Mouse (Mus musculus): ENCODE data around the gene Vstm4.

Vstm4 gene

DNA sequence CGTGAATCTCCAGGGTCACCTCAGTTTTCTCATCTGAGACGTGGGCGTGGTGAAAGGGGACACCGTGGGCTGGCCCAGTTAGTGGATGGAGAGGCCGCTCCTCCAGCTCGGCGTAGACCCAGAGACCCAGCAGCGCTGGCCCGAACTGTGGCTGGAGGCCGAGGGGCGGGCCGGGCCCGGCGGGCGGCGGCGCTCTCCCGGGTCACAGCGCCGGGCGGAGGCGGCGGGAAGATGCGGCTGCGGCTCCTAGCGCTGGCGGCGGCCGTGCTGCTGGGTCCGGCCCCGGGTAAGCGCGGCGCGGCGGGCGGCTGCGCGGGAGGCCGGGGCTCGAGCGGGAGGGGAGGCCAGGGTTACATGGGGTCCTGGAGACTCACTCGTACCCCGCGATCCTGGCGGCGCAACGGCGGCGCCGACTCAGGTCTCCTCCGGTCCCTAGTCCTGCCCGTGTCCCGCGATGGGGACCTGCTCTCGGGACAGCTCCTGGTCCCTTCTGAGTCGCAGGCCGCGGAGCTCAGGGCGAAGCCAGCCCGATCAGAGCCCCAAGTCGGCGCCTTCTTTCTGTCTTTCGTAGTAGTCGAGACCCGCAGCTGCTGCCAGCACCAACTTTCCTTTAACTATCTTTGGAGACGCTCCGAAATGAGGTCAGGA is at the start of gene Vstm4:
TSS of gene Vstm4 (plus strand) at position 76 of the 648 bp plus-strand sequence.
- in situ Hi-C loops (cut with MseI, MboI): no loop called here

DNA sequence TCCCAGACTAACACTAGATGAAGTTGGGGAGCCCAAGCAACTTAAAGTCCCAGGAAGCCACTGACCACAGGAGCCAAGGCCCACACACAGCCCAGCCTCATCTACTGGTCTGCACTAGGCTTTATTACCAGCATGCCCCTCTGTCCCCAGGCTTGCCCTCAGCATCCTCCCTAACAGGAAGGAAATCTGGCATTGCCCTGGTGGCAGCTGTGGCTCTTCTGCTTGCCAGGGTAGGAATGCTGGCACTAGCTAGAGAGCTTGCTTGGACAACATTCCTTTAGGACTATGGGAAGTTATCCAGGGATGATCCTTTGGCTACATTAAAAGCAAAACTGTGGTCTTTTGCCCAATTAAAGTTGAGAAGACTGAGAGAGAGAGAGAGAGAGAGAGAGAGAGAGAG is 46.4 kb upstream of the Vstm4 start:
- in situ Hi-C loops (cut with MseI, MboI): no loop called here

DNA sequence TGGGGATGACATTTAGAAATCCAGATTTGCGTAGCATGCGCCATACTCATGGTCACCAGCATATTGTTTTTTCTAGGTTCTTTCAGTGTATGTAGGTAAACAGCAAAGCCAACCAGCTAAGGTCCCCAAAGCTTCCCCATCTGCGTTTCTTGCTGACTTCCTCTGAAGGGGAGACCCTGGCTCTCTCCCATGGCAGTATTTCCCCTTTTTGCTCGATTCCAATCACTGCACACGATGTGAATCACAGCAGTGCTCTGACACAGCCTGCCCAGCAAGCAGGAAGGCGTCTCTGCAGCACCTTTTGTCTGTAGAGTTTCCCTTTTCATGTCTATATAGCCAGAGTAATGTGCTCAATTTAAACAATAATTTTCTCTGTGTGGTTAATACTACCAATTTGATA is 44.1 kb upstream of the Vstm4 start:
- in situ Hi-C loops (cut with MseI, MboI): no loop called here

DNA sequence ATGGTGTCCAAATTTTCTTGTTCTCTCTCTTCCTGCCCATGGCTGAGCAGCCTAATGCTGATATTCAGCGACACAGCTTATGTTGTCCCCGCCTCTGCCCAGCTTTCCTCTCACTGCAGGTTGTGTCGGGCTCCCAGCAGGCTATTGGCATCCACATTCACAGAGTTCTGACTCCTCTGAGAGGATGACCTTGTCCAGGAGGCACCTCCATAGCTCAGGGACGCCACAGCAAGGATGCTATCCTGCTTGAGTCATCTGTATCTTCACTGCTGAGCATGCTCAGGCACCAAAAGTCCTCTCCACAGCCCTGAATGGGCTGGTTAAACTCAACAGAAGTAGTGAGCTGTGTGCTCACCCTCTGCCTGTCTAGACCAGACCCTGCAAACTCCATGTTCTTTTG is 41.6 kb upstream of the Vstm4 start:
- in situ Hi-C loops (cut with MseI, MboI): no loop called here

DNA sequence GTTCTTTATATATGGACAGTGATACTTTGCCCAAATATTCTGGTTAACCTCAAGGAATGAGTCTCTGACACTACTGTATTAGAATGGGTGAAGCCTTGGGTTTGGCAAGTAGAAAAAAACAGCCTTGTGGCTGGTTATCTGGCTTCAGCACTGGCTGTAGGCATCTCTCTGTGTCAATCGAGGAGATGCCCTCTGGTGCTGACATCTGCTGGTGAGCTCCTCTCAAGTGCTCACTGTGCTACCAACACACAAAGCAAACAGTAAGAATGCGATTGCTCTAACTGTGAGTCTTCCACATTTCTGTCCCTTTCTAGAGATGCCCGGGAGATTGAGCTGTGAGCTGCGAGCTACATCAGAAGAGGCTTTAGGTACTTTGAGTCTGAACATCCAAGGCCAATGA is 40.0 kb upstream of the Vstm4 start:
- in situ Hi-C loops (cut with MseI, MboI): no loop called here

DNA sequence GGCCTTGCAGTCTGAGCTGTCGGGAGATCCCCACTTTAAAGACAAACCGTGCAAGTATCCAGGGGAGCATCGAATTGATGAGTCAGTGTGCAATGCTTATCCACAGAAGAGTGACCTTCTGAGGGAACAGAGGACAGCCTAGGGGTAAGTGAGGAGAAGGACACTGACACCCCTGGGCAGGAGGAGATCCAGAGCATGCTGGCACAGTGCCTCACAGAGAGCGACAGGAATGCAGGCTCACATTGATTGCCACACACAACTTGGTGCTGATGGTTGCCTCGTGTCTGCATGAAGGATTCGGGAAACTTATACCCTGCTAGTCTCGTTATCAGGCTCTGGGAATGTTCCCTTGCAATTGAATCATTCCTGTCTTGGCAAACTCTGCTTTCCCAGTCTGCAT is 39.3 kb upstream of the Vstm4 start:
- in situ Hi-C loops (cut with MseI, MboI): no loop called here

DNA sequence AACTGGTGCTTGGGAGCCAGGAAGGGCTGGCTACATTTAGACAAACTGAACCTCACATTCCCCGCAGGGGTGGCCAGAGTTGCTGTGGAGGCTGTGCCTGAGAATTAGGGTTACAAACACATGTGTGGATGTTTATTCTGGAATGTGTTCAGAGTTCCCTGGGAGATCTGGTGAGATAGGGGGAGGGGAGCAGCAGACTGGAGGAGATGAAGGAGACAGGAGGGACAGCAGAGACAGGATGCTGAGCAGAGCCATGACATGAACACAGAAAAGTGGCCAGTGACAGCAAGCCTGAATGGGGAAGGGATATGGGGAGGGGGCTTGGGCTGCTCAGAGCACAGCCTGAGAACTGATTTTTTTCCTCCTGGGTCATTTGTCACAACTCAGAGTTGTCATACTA is 37.3 kb upstream of the Vstm4 start:
- in situ Hi-C loops (cut with MseI, MboI): no loop called here

DNA sequence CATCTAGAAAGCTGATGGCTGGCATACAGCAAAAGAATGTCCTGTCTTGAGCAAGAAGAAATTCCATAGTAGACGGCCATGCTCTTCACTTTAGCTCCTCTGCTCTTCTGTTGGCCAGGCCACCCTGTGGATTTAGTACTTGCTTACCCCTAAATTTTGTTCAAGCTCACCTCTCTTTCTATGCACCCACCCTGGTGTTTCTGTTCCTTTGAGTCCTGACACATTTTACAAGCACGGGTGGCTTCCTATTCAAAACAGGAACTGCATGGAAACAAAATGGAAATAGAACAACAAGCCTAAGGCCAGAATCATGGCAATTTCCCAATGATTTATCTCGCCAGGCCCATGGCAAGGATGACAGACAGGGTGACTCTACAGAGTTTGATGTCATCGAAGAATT is 33.7 kb upstream of the Vstm4 start:
- in situ Hi-C loops (cut with MseI, MboI): no loop called here

DNA sequence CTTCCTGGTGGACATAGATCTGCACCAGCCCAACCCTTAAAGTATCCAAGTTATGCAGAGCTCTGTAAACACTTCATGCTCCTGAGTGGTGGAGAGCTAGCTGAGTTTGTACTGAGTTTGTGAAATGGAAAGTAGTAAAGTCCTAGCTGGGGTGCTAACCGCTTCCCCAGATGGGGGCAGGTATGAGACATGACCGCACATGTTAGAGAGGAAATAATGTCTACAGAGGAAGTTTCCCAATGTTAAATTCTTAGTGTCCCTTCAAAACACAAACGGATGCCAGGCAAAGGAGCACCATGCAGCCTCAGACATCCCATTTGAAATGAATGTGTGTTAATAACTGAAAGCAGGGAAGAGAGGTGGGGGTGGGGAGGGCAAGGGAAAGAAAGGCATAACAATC is 32.7 kb upstream of the Vstm4 start:
- in situ Hi-C loops (cut with MseI, MboI): no loop called here

DNA sequence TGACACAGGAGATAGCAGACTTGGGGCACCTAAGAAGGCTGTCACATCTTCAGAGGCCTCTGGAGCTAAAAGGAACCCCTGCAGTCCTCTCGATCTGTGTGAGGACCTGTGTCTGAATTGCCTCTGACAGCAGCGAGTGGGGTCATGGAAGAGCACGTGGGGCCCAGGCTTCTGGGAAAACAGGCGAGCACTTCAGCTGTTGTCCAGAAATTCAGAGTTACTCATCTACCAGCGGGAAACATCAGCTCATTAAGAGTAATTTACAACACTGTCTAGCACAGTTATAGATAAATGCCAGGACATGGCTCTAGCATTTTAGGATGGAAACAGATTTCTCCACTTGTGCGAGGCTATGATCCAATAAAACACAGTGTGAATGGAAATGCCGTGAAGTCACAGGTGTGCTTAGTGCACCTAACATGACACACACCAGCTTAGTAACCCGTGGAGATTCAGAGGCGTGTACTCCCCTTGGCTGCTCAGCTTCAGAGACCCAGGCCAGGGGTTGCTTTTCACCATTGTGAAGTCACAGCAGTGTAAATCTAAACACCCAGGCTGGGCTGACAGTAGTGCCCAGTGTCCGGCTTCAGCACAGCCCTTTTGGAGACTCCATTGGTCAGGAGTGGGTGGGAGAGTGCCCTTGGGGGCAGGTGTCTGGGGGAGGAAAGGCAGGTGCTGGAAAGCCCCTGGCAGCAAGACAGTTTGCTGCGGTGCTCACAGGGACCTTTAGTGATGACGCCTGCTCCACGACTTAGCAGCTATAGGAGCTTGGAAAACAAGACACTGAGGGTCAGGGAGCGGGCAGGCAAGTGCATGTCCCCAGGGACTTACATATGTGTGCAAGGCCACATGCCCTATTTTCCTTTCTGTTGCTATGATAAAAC is 32.0 kb upstream of the Vstm4 start:
- in situ Hi-C loops (cut with MseI, MboI): no loop called here

DNA sequence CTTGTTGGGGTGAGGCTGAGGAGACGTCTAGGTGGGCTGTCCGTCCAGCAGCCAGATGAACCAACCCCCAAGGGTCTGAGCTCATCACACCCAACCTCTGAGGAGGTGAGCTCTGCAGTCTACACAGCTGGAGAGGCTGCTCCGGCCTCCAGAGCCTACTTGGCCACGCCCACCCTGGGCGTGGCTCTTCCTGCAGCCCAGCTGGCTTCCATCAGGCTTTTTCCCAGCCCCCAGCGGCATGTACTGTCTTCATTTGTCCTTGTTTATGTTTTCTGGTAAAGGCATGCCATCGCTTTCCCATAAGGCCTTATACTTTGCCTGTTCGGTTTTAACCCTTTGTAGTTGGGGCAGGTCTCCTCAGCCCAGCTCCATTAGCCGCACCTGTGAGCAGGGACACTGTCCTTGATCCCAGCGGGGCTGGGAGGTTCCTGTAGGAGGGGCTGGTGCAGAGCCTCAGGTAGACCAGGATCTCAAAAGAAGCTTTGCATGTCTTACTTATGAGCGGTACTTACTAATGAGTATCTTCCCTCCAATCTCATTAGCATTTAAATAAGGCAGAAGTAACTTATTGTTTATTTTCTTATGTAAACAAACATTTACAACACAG is 31.0 kb upstream of the Vstm4 start:
- in situ Hi-C loops (cut with MseI, MboI): no loop called here

DNA sequence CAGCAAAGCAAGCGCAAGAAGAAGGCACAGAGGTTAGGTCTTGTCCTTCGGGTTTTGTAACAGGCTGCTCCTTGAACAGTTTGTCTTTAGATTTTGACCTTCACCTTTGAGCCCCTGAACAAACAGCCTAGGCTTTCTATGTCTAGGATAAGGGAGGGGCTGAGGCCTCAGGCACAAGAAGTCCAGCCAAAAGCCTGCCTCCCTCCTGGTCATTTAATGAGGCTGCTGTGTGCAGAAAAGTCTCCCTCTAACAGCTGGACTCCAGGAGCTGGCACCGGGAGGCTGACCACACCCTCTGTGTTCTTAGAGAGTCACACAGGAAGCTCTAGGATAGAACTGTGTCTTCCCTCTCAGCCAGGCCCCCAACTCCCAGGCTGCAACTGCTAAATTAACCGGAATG is 29.4 kb upstream of the Vstm4 start:
- in situ Hi-C loops (cut with MseI, MboI): no loop called here

DNA sequence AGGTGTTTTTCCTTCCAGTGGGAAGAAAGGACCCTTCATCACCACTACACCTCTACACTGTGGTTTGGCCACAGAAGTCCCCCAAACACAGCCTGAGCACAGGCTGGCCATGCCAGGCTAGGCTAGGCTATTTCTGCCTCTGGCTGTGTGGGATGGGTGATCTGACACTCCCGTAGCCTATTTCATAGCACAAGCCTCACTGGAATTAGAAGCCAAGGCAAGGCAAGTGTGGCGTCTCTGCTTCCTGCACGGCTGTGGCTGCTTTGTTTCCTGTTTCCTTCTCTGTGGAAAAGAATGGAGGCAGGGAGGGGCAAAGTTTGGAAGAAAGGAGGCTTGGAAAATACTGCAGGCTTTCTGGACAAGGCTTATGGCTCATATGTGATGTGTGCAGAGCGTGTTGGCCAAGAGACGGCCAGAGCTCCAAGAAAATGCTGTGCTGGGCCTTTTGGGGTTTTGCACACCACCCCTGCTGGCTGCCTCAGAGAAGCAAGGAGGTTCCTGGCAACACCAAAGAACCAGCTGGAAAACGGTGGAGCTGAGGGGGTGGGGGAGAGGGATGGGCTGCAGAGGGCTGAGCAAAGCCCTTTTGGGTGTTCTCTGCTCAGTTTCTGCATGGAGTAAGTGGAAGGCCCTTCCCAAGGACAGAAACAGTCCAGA is 28.4 kb upstream of the Vstm4 start:
- in situ Hi-C loops (cut with MseI, MboI): no loop called here

DNA sequence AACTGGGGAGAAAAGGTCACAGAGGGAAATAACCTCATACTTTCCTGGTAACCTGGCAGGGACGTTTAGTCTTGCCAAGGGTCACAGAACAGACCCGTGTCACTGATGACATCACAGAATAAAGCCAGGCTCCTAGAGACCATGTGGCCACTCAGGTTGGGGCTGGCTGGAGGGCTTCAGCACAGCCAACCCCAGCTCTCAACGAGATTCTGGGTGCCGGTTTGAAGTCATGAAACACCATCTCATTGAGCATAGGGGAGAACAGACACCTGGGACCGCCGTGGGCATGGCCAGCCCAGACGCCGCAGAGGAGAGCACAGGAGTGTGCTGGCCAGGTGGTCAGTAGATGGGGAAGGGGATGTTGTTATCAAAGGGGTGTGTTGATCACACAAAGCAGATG is 22.7 kb upstream of the Vstm4 start, which contains the start of gene Fam170b:
TSS of gene Fam170b (plus strand) at position 116 of the 400 bp plus-strand sequence.
- in situ Hi-C loops (cut with MseI, MboI): no loop called here

DNA sequence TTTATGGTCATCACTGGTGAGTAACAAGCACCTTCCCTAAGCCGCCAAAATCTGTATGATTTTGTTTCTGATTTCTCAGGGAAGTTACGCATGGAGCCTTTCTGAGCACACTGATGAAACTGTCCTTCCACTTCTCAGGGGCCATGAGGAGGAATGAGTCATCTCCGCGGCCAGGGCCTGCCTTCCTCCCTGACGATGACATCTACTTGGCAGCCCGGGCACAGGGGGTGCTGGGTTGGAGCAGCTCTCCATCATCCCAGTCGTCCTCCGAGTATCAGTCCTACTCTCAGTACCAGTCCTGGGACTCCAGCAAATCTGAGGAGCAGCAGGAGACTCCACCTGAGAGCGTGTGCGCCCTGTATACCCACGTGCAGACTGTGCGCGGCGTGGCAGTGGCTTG is 21.4 kb upstream of the Vstm4 start:
- in situ Hi-C loops (cut with MseI, MboI): no loop called here

DNA sequence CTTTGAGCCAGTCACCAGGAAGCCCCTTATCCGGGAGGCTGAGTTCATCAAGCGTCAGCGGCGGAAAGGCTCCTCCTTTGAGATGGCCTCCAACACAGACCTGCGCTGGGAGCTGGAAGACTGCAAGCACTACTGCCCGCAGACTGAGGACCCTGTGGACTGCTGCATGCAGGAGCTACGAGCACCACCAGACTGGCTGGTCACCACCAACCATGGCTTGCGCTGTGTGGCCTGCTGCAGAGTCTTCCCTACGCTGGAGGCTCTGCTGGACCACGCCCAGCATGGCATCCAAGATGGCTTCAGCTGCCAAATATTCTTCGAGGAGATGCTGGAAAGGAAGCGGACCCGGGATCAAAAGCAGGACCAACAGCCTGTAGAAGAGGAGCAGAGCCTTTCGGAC is 21.0 kb upstream of the Vstm4 start:
- in situ Hi-C loops (cut with MseI, MboI): no loop called here

DNA sequence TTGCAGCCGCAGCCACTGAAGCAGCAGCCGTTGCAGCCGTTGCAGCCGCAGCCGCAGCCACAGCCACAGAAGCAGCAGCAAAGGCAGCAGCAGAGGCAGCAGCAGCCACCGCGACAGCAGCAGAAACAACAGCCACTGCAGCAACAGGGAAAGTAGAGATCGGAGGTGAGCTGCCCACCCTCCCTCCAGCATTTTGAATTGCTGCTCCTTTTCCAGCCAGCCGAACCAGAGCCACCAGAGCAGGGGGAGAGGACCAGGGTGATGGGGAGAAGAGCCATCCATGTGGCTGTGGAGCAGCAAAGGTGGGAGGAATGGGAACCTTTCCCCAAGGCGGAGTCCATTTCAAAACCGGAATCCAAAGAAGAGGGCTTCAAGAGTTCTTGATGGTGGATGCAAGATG is 20.4 kb upstream of the Vstm4 start:
- in situ Hi-C loops (cut with MseI, MboI): no loop called here

DNA sequence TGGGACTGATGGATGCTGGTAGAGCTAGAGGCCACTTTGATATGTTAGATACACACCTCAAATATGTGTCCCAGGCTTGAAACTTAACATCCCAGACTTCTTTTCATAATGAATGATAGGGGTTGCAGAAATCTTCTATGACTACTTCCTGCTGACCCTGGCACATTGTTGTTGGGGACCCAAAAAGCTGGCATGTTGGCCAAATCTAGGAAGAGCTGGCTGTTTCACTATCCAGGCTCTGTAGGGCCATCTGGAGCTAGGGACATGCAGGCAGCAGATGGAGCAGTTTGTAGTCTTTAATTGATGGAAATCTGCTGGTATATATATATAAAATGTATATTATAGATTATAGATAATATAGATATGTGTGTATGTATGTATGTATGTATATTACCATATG is 14.5 kb upstream of the Vstm4 start:
- in situ Hi-C loops (cut with MseI, MboI): no loop called here

DNA sequence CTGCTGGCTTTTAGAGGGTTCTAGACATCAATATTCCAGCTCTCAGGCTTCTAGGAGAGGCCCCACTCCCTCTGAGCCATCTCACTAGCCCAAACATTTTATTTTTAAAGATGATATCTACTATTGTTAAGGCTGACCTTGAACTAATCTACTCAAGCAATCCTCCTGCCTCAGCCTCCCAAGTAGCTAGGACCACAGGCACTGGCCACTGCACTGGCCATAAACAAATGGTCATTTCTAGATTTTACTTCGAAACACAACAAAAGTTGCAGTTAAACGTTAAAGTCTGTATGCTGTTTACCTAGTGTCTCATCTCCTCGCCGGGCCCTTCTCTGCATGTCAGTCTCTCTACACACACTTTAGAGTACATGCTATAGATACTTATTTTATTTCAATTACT is 2.5 kb upstream of the Vstm4 start:
- in situ Hi-C loops (cut with MseI, MboI): no loop called here

DNA sequence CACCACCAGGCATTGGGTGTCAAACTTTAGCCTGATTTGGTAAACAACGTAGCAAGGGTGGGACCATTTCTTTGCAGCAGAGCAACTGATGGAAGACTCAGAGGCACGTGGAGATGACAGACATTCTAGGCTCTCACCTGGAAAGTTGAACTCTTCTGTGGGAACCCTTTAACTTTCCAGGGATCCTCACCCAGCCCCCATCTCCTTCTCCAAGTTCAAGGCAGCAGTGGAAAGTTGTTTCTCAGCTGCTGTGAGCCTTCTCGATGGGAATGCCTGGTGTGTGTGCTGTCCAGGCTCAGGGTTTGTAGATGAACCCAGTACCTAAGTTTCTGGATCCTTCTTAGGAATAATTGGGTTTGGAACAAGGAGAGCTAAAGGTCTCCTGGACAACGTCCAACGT is 310 bp upstream of the Vstm4 start:
- in situ Hi-C loops (cut with MseI, MboI): no loop called here

DNA sequence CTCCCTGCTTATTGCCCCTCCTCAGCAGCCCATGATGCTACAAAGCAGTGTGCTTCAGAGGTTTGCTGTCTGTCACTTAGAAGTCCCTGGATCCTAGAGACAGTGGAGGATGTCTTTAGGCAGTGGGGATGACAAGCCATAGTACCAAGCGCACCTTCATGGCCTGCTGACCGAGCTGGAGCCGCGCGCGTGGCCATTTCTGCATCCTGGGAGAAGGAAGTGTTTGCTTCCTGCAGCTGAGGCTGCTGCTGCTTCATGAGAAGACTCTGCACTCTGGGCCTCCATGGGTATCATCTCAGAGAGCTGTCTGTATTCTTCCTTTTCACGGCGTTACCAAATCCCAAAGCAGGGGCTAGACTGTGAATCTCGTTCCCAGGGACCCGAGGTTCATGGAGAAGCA is 1.8 kb downstream of the Vstm4 start:
- in situ Hi-C loops (cut with MseI, MboI): no loop called here

DNA sequence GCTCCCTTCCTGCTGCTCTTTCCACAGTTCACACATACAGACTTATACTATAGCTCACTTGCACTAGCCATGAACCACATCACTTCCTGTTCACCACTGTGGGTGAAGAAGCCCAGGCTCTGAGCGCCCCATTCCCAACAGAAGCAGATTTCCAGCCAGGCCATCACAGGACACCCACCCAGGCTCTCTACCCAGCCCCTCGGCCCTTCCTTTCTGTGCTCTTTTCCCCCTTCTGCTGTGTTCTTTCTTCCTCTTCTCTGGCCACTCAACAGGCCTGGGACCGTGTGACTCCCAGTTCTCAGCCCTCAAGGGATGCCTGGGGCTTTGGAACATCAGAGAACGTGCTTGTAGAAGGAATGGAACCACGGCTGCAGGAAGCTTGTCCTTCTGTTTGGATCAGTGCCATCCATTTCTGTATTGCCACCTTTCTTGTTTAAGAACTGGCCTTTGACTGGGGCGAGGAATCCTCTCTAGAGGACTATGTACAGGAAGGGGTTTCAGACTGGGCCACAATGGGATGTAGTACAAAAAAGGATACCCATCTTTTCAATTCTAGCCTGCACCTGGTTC is 2.5 kb downstream of the Vstm4 start:
- in situ Hi-C loops (cut with MseI, MboI): no loop called here

All from mouse trophoblast stem cell (cell line).